15 mouse cellular contexts compared by ENCODE assay signal in genomic region chr2:113303240-113303538, GRCm38 (mm10). TPM values are rescaled to one million over a fixed set of nuclear protein-coding genes. Genes with fewer than 3 reads are reported as not detected.
DNase-seq lines count a peak whose midpoint lies in the region; ATAC-seq and TF ChIP-seq lines count a peak whose summit lies in the region.
"Had no signal": no experiment of that assay in that cellular context is flagged by ENCODE, and none has a peak within 500 bp of the region (broad histone marks: within the 10 kb centered on the region; RNA-seq: fewer than 3 reads in every experiment).

No protein-coding gene starts in this region.

- no peaks in the 10 kb centered on the region for H3K27me3 ChIP-seq in embryonic facial prominence, embryonic 11.5 days (ENCODE audit: control insufficient read depth, insufficient read depth, low read length)
- H3K27me3 ChIP-seq in embryonic facial prominence, embryonic 10.5 days (replicated peaks; ENCODE audit: low read depth, poor library complexity, severe bottlenecking), result 0 out of 2 replicates have a peak, but pooled peaks cover 3% of the 10 kb centered on the region
- no peaks in the 10 kb centered on the region; the same call in 1 of the 2 replicates for H3K27me3 ChIP-seq in kidney, postnatal 0 days (ENCODE audit: insufficient read depth, low read length)
- no peaks in the 10 kb centered on the region for H3K27me3 ChIP-seq in forebrain, embryonic 16.5 days (replicated peaks; ENCODE audit: control insufficient read depth, insufficient read depth, low read length)
- no peaks in the 10 kb centered on the region for H3K27me3 ChIP-seq in midbrain, postnatal 0 days (ENCODE audit: insufficient read depth, low read length)
- H3K27me3 ChIP-seq: embryonic facial prominence, embryonic 15.5 days had no signal

- peak; percentile 56; the same call in 1 of the 2 replicates for ATAC-seq in embryonic facial prominence, embryonic 11.5 days (replicated peaks; ENCODE audit: insufficient number of reproducible peaks, low FRiP score, low TSS enrichment, low read depth)
- ATAC-seq in kidney, postnatal 0 days (replicated peaks; ENCODE audit: low FRiP score, low read depth), result peak; percentile 54; the same call in 1 of the 2 replicates
- peak; percentile 36 for ATAC-seq in forebrain, embryonic 16.5 days
- ATAC-seq in midbrain, postnatal 0 days (ENCODE audit: low FRiP score), result peak; percentile 44; the same call in 1 of the 2 replicates
- ATAC-seq: liver, postnatal 0 days had no signal

- no peak overlapping the region for H3K9ac ChIP-seq in embryonic facial prominence, embryonic 11.5 days (replicated peaks; ENCODE audit: low read length)
- H3K9ac ChIP-seq in kidney, postnatal 0 days (ENCODE audit: low read depth, low read length), result no peak overlapping the region
- H3K9ac ChIP-seq in forebrain, embryonic 16.5 days (replicated peaks; ENCODE audit: low read depth, low read length), result no peak overlapping the region
- no peak overlapping the region for H3K9ac ChIP-seq in midbrain, postnatal 0 days (replicated peaks; ENCODE audit: low read length, poor library complexity, severe bottlenecking)
- H3K9ac ChIP-seq: embryonic facial prominence, embryonic 15.5 days; liver, postnatal 0 days had no signal

- no peak overlapping the region for H3K27ac ChIP-seq in embryonic facial prominence, embryonic 11.5 days (replicated peaks; ENCODE audit: low read depth, low read length)
- H3K27ac ChIP-seq in embryonic facial prominence, embryonic 10.5 days (replicated peaks), result no peak overlapping the region
- H3K27ac ChIP-seq in kidney, postnatal 0 days, result no peak overlapping the region
- no peak overlapping the region for H3K27ac ChIP-seq in forebrain, embryonic 16.5 days (ENCODE audit: low read length)
- no peak overlapping the region for H3K27ac ChIP-seq in midbrain, postnatal 0 days (ENCODE audit: low read depth, low read length)
- H3K27ac ChIP-seq: embryonic facial prominence, embryonic 15.5 days; layer of hippocampus, adult 2 months had no signal

- no peak overlapping the region for H3K4me2 ChIP-seq in embryonic facial prominence, embryonic 11.5 days (ENCODE audit: low read depth, low read length)
- no peak overlapping the region for H3K4me2 ChIP-seq in kidney, postnatal 0 days (ENCODE audit: low read length)
- no peak overlapping the region for H3K4me2 ChIP-seq in forebrain, embryonic 16.5 days (ENCODE audit: low read length)
- no peak overlapping the region for H3K4me2 ChIP-seq in midbrain, postnatal 0 days (ENCODE audit: low read depth, low read length, poor library complexity, severe bottlenecking)
- H3K4me2 ChIP-seq: embryonic facial prominence, embryonic 15.5 days had no signal

- H3K4me1 ChIP-seq in embryonic facial prominence, embryonic 11.5 days (ENCODE audit: control insufficient read depth, insufficient read depth, low read length), result no peaks in the 10 kb centered on the region
- H3K4me1 ChIP-seq in embryonic facial prominence, embryonic 10.5 days, result no peaks in the 10 kb centered on the region
- no peaks in the 10 kb centered on the region for H3K4me1 ChIP-seq in kidney, postnatal 0 days (replicated peaks; ENCODE audit: insufficient read depth, low read length)
- no peaks in the 10 kb centered on the region for H3K4me1 ChIP-seq in forebrain, embryonic 16.5 days (replicated peaks; ENCODE audit: control insufficient read depth, insufficient read depth, low read length)
- no peaks in the 10 kb centered on the region for H3K4me1 ChIP-seq in midbrain, postnatal 0 days (ENCODE audit: insufficient read depth, low read length)
- H3K4me1 ChIP-seq: embryonic facial prominence, embryonic 15.5 days had no signal

- H3K36me3 ChIP-seq in embryonic facial prominence, embryonic 11.5 days (replicated peaks; ENCODE audit: control insufficient read depth, insufficient read depth, low read depth, low read length), result no peaks in the 10 kb centered on the region
- no peaks in the 10 kb centered on the region for H3K36me3 ChIP-seq in embryonic facial prominence, embryonic 10.5 days (replicated peaks)
- H3K36me3 ChIP-seq in kidney, postnatal 0 days (ENCODE audit: insufficient read depth, low read length), result no peaks in the 10 kb centered on the region
- H3K36me3 ChIP-seq in forebrain, embryonic 16.5 days (ENCODE audit: control insufficient read depth, insufficient read depth), result no peaks in the 10 kb centered on the region
- no peaks in the 10 kb centered on the region for H3K36me3 ChIP-seq in midbrain, postnatal 0 days (ENCODE audit: insufficient read depth, low read length)
- H3K36me3 ChIP-seq: embryonic facial prominence, embryonic 15.5 days; G1E had no signal

- WGBS in embryonic facial prominence, embryonic 11.5 days, result 77% methylated on average over 4 of the region's 4 CpGs
- 77% methylated on average over 4 of the region's 4 CpGs for WGBS in embryonic facial prominence, embryonic 10.5 days
- 61% methylated on average over 4 of the region's 4 CpGs for WGBS in kidney, postnatal 0 days
- 66% methylated on average over 4 of the region's 4 CpGs for WGBS in forebrain, embryonic 16.5 days
- WGBS in midbrain, postnatal 0 days, result 75% methylated on average over 4 of the region's 4 CpGs

- H3K9me3 ChIP-seq in embryonic facial prominence, embryonic 11.5 days (replicated peaks; ENCODE audit: control insufficient read depth, low read length), result no peaks in the 10 kb centered on the region
- H3K9me3 ChIP-seq in embryonic facial prominence, embryonic 10.5 days, result no peaks in the 10 kb centered on the region
- no peaks in the 10 kb centered on the region for H3K9me3 ChIP-seq in kidney, postnatal 0 days (replicated peaks; ENCODE audit: low read length)
- H3K9me3 ChIP-seq in forebrain, embryonic 16.5 days (ENCODE audit: control insufficient read depth, low read length), result no peaks in the 10 kb centered on the region
- H3K9me3 ChIP-seq in midbrain, postnatal 0 days (ENCODE audit: low read length), result no peaks in the 10 kb centered on the region
- H3K9me3 ChIP-seq: embryonic facial prominence, embryonic 15.5 days had no signal

- no peak for TF ChIP-seq CTCF in kidney, postnatal 0 days (IDR thresholded peaks at IDR 0.05; ENCODE audit: low read depth)
- no peak for TF ChIP-seq CTCF in midbrain, postnatal 0 days (IDR thresholded peaks at IDR 0.05)

- no peak overlapping the region for H3K4me3 ChIP-seq in embryonic facial prominence, embryonic 11.5 days (ENCODE audit: low read depth, low read length)
- H3K4me3 ChIP-seq in embryonic facial prominence, embryonic 10.5 days, result no peak overlapping the region
- H3K4me3 ChIP-seq in kidney, postnatal 0 days (replicated peaks; ENCODE audit: low read depth, low read length), result no peak overlapping the region
- H3K4me3 ChIP-seq in forebrain, embryonic 16.5 days (replicated peaks; ENCODE audit: low read length), result no peak overlapping the region
- no peak overlapping the region for H3K4me3 ChIP-seq in midbrain, postnatal 0 days (ENCODE audit: low read depth, low read length)
- H3K4me3 ChIP-seq: embryonic facial prominence, embryonic 15.5 days had no signal

- DNase-seq in embryonic facial prominence, embryonic 11.5 days (ENCODE audit: low spot score), result no peak
- no peak for DNase-seq in embryonic facial prominence, embryonic 10.5 days (ENCODE audit: low spot score)
- DNase-seq in kidney, postnatal 0 days (ENCODE audit: low spot score), result no peak
- no peak for DNase-seq in kidney, postnatal 14 days
- DNase-seq in midbrain, postnatal 0 days (ENCODE audit: low spot score), result no peak
- DNase-seq in gastrocnemius, adult 18-20 months (ENCODE audit: low spot score), result no peak
- no peak for DNase-seq in urinary bladder, postnatal 4 days (ENCODE audit: low spot score in 2 of 2)
- DNase-seq: liver, postnatal 0 days had no signal

RNA-seq across cellular contexts. Expression of gene Tmco5b, which starts 17.7 kb away (rescaled TPM):
- not detected in 2 replicates for polyA plus RNA-seq in embryonic facial prominence, embryonic 11.5 days (2014; fragmentation: Nextera tagmentation; extraction: Ambion mirVana)
- 0.16 TPM in 1 of 2 replicates, not detected in the other for polyA plus RNA-seq in embryonic facial prominence, embryonic 10.5 days (2016; fragmentation: Nextera tagmentation; extraction: Ambion mirVana)
- not detected in 2 replicates for polyA plus RNA-seq in kidney, postnatal 0 days (2015; fragmentation: Nextera tagmentation; extraction: Ambion mirVana)
- not detected in 2 replicates for polyA plus RNA-seq in forebrain, embryonic 16.5 days (2015; fragmentation: Nextera tagmentation; extraction: Ambion mirVana)
- total RNA-seq in midbrain, postnatal 0 days (2014; rRNA removed), result not detected in 2 replicates
- not detected in 2 replicates for polyA plus RNA-seq in midbrain, postnatal 0 days (2015; fragmentation: Nextera tagmentation; extraction: Ambion mirVana)
- total RNA-seq in gastrocnemius, adult 18-20 months (2021), result not detected
- total RNA-seq: G1E; heart, adult 8-10 months; layer of hippocampus, adult 2 months; megakaryocyte-erythroid progenitor cell, adult 5-6 weeks had no signal
- polyA plus RNA-seq: embryonic facial prominence, embryonic 15.5 days; G1E; liver, postnatal 0 days; stomach, embryonic 16.5 days had no signal

RNA-seq across cellular contexts. Expression of gene Fmn1, which starts 24.3 kb away (rescaled TPM):
- 1.6 and 1.7 TPM in 2 replicates for polyA plus RNA-seq in embryonic facial prominence, embryonic 11.5 days (2014; fragmentation: Nextera tagmentation; extraction: Ambion mirVana)
- polyA plus RNA-seq in embryonic facial prominence, embryonic 10.5 days (2016; fragmentation: Nextera tagmentation; extraction: Ambion mirVana), result 2.1 and 2.2 TPM in 2 replicates
- polyA plus RNA-seq in kidney, postnatal 0 days (2015; fragmentation: Nextera tagmentation; extraction: Ambion mirVana), result 7.6 and 8.0 TPM in 2 replicates
- 0.26 and 0.28 TPM in 2 replicates for polyA plus RNA-seq in forebrain, embryonic 16.5 days (2015; fragmentation: Nextera tagmentation; extraction: Ambion mirVana)
- total RNA-seq in midbrain, postnatal 0 days (2014; rRNA removed), result 0.85 and 1.0 TPM in 2 replicates
- polyA plus RNA-seq in midbrain, postnatal 0 days (2015; fragmentation: Nextera tagmentation; extraction: Ambion mirVana), result 0.23 and 0.71 TPM in 2 replicates
- total RNA-seq in gastrocnemius, adult 18-20 months (2021), result 1 to 10 TPM; 4.1 to 5.4 TPM
- total RNA-seq: megakaryocyte-erythroid progenitor cell, adult 5-6 weeks had no signal
- polyA plus RNA-seq: G1E had no signal
